Mouse (Mus musculus): ENCODE results near the gene Gnas. TPM values are rescaled to one million over a fixed set of nuclear protein-coding genes. Genes with fewer than 3 reads are reported as not detected.

Gnas gene
- polyA plus RNA-seq, 1 experiment from 2014 or later: 1,406 TPM

GRCm38 (mm10) chr2:174331282-174332030 lies 47.3 kb downstream of the Gnas start:
- DNase-seq (ENCODE audit: low spot score) (no peak), ATAC-seq (ENCODE audit: insufficient number of reproducible peaks, low FRiP score, low TSS enrichment, low read depth) (no peak)
- Histone ChIP-seq H3K4me1 (ENCODE audit: control insufficient read depth, insufficient read depth, low read length) (peaks cover 11% of the 10 kb centered on the region), H3K9me3 (ENCODE audit: control insufficient read depth, low read length) (no peaks in the 10 kb centered on the region), H3K4me2 (ENCODE audit: low read depth, severe bottlenecking) (peak overlapping the region; percentile 60), H3K9ac (ENCODE audit: low read length) (peak overlapping the region; percentile 100), H3K27me3 (ENCODE audit: control insufficient read depth, insufficient read depth, low read length) (no peaks in the 10 kb centered on the region), H3K36me3 (ENCODE audit: control insufficient read depth, insufficient read depth, low read length) (no peaks in the 10 kb centered on the region), H3K4me3 (ENCODE audit: low read depth, low read length) (peak overlapping the region; percentile 73), H3K27ac (replicated peaks; ENCODE audit: low read depth, low read length) (peak overlapping the region; percentile 100)
- WGBS: 29% methylated on average over 12 of the region's 12 CpGs

GRCm38 (mm10) chr2:174333239-174333890 lies 49.2 kb downstream of the Gnas start:
- WGBS: 68% methylated on average over 7 of the region's 7 CpGs
- H3K4me2 ChIP-seq (ENCODE audit: low read depth, severe bottlenecking): no peak overlapping the region; the same call in 1 of the 2 replicates

GRCm38 (mm10) chr2:174334415-174334814 lies 50.3 kb downstream of the Gnas start:
- no peak overlapping the region for H3K4me3 ChIP-seq (ENCODE audit: low read depth, low read length)
- H3K4me2 ChIP-seq (ENCODE audit: low read depth, severe bottlenecking): no peak overlapping the region
- 81% methylated on average over 10 of the region's 10 CpGs for WGBS
- no peaks in the 10 kb centered on the region for H3K9me3 ChIP-seq (ENCODE audit: control insufficient read depth, low read length)
- H3K36me3 ChIP-seq (ENCODE audit: control insufficient read depth, insufficient read depth, low read length): no peaks in the 10 kb centered on the region
- H3K9ac ChIP-seq (ENCODE audit: low read length): no peak overlapping the region
- DNase-seq (ENCODE audit: low spot score) (no peak), ATAC-seq (ENCODE audit: insufficient number of reproducible peaks, low FRiP score, low TSS enrichment, low read depth) (no peak)
- H3K4me1 ChIP-seq (ENCODE audit: control insufficient read depth, insufficient read depth, low read length): peaks cover 12% of the 10 kb centered on the region
- no peaks in the 10 kb centered on the region for H3K27me3 ChIP-seq (ENCODE audit: control insufficient read depth, insufficient read depth, low read length)
- no peak overlapping the region for H3K27ac ChIP-seq (replicated peaks; ENCODE audit: low read depth, low read length)

More at GRCm38 (mm10) chr2:174333239-174333890, 49.2 kb downstream of the Gnas start:
- no peak for DNase-seq (ENCODE audit: low spot score)
- ATAC-seq (ENCODE audit: insufficient number of reproducible peaks, low FRiP score, low TSS enrichment, low read depth): no peak
- no peaks in the 10 kb centered on the region for H3K9me3 ChIP-seq (ENCODE audit: control insufficient read depth, low read length)
- H3K4me3 ChIP-seq (ENCODE audit: low read depth, low read length): no peak overlapping the region
- H3K4me1 ChIP-seq (ENCODE audit: control insufficient read depth, insufficient read depth, low read length): peaks cover 14% of the 10 kb centered on the region
- no peaks in the 10 kb centered on the region for H3K36me3 ChIP-seq (ENCODE audit: control insufficient read depth, insufficient read depth, low read length)
- no peak overlapping the region for H3K9ac ChIP-seq (ENCODE audit: low read length)
- no peak overlapping the region for H3K27ac ChIP-seq (replicated peaks; ENCODE audit: low read depth, low read length)
- H3K27me3 ChIP-seq (ENCODE audit: control insufficient read depth, insufficient read depth, low read length): no peaks in the 10 kb centered on the region

DNA sequence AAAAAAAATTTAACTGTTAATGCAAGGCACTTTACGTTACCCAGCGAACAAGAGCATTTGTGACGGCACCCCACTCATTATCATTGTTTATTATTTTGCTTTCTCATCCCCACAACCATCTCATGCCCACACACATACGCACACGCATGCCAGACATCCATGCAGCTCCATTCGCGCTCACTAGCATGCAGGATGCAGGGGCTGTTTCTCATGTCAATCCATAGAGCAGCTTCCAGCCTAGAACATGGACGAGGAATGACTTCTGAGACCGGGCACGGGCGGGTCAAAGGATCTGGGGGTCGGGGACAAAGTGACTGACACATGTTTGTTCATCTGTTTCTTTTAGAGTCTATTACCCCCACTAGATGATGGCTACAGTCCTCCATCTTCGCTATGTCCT lies 53.2 kb downstream of the Gnas start:
- H3K9ac ChIP-seq (ENCODE audit: low read length): no peak overlapping the region
- no peak for DNase-seq (ENCODE audit: low spot score)
- H3K4me3 ChIP-seq (ENCODE audit: low read depth, low read length): no peak overlapping the region
- H3K27ac ChIP-seq (replicated peaks; ENCODE audit: low read depth, low read length): no peak overlapping the region
- peaks cover 12% of the 10 kb centered on the region for H3K4me1 ChIP-seq (ENCODE audit: control insufficient read depth, insufficient read depth, low read length)
- 93% methylated on average over 13 of the region's 13 CpGs for WGBS
- H3K9me3 ChIP-seq (ENCODE audit: control insufficient read depth, low read length): no peaks in the 10 kb centered on the region
- H3K36me3 ChIP-seq (ENCODE audit: control insufficient read depth, insufficient read depth, low read length): peaks cover 2% of the 10 kb centered on the region; the same call in 1 of the 2 replicates
- no peaks in the 10 kb centered on the region for H3K27me3 ChIP-seq (ENCODE audit: control insufficient read depth, insufficient read depth, low read length)
- H3K4me2 ChIP-seq (ENCODE audit: low read depth, severe bottlenecking): no peak overlapping the region
- ATAC-seq (ENCODE audit: insufficient number of reproducible peaks, low FRiP score, low TSS enrichment, low read depth): no peak

DNA sequence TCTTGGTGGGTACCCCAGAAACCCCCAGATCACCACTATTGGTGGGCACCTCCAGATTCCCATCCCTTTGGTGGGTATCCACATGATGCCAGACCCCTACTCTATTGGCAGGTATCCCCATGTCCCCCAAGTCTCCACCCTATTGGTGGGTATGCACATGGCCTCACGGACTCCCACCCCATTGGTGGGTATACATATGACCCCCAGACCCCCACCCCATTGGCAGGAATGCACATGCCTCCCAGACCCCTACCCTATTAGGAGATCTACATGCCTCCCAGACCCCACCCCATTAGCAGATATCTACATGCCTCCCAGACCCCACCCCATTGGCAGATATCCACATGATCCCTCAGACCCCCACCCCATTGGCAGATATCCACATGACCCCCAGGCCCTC lies 55.6 kb downstream of the Gnas start:
- peaks cover 4% of the 10 kb centered on the region for H3K36me3 ChIP-seq (ENCODE audit: control insufficient read depth, insufficient read depth, low read length)
- no peaks in the 10 kb centered on the region for H3K9me3 ChIP-seq (ENCODE audit: control insufficient read depth, low read length)
- no peak overlapping the region for H3K9ac ChIP-seq (ENCODE audit: low read length)
- H3K27me3 ChIP-seq (ENCODE audit: control insufficient read depth, insufficient read depth, low read length): no peaks in the 10 kb centered on the region
- H3K4me3 ChIP-seq (ENCODE audit: low read depth, low read length): no peak overlapping the region
- WGBS: 100% methylated on average over 1 of the region's 1 CpGs
- H3K27ac ChIP-seq (replicated peaks; ENCODE audit: low read depth, low read length): no peak overlapping the region
- peaks cover 16% of the 10 kb centered on the region for H3K4me1 ChIP-seq (ENCODE audit: control insufficient read depth, insufficient read depth, low read length)
- ATAC-seq (ENCODE audit: insufficient number of reproducible peaks, low FRiP score, low TSS enrichment, low read depth) (0 out of 2 replicates have a peak, but pooled peaks have one; percentile 7), DNase-seq (ENCODE audit: low spot score) (no peak)
- H3K4me2 ChIP-seq (ENCODE audit: low read depth, severe bottlenecking): no peak overlapping the region

GRCm38 (mm10) chr2:174340229-174340892 lies 56.2 kb downstream of the Gnas start:
- WGBS: 90% methylated on average over 3 of the region's 3 CpGs
- H3K27me3 ChIP-seq (ENCODE audit: control insufficient read depth, insufficient read depth, low read length): no peaks in the 10 kb centered on the region
- H3K4me1 ChIP-seq (ENCODE audit: control insufficient read depth, insufficient read depth, low read length): peaks cover 15% of the 10 kb centered on the region
- no peaks in the 10 kb centered on the region for H3K9me3 ChIP-seq (ENCODE audit: control insufficient read depth, low read length)
- H3K36me3 ChIP-seq (ENCODE audit: control insufficient read depth, insufficient read depth, low read length): peaks cover 11% of the 10 kb centered on the region
- no peak overlapping the region for H3K4me3 ChIP-seq (ENCODE audit: low read depth, low read length)
- H3K4me2 ChIP-seq (ENCODE audit: low read depth, severe bottlenecking): no peak overlapping the region
- H3K9ac ChIP-seq (ENCODE audit: low read length): no peak overlapping the region
- DNase-seq (ENCODE audit: low spot score) (no peak), ATAC-seq (ENCODE audit: insufficient number of reproducible peaks, low FRiP score, low TSS enrichment, low read depth) (no peak)
- H3K27ac ChIP-seq (replicated peaks; ENCODE audit: low read depth, low read length): no peak overlapping the region

- H3K9ac ChIP-seq (ENCODE audit: low read length): no peak overlapping the region
- WGBS: 86% methylated on average over 4 of the region's 4 CpGs
- H3K36me3 ChIP-seq (ENCODE audit: control insufficient read depth, insufficient read depth, low read length): peaks cover 17% of the 10 kb centered on the region
- DNase-seq (ENCODE audit: low spot score): no peak
- no peaks in the 10 kb centered on the region for H3K27me3 ChIP-seq (ENCODE audit: control insufficient read depth, insufficient read depth, low read length)
- no peaks in the 10 kb centered on the region for H3K9me3 ChIP-seq (ENCODE audit: control insufficient read depth, low read length)
- peaks cover 15% of the 10 kb centered on the region for H3K4me1 ChIP-seq (ENCODE audit: control insufficient read depth, insufficient read depth, low read length)
- ATAC-seq (ENCODE audit: insufficient number of reproducible peaks, low FRiP score, low TSS enrichment, low read depth): no peak
- H3K27ac ChIP-seq (replicated peaks; ENCODE audit: low read depth, low read length): no peak overlapping the region
- H3K4me2 ChIP-seq (ENCODE audit: low read depth, severe bottlenecking): no peak overlapping the region
- H3K4me3 ChIP-seq (ENCODE audit: low read depth, low read length): no peak overlapping the region
Observed at GRCm38 (mm10) chr2:174340893-174341580, 56.9 kb downstream of the Gnas start.

DNA sequence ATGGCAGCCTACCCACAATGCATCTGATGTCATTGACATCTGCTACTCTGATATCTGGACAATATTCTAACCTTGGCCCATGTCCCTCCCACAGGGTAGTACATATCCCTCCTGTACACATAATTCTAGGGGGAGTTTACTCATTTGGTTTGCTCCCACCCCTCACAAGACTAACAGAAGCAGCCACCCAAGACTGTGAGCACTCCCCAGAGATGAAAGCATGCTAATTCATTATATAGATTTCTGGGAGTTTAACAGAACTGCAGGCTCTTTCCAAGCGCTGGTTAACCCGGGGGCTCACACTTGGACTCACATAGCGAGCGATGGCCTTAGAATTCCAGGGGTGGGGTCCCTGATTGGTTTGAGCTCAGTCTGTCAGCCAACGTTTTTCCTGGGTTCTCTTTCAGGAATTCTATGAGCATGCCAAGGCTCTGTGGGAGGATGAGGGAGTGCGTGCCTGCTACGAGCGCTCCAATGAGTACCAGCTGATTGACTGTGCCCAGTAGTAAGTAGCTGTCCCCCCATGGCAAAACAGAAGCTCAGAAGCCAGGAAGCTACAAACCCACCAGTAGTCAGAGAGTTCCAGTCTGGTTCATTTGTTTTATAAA lies 58.8 kb downstream of the Gnas start:
- Histone ChIP-seq H3K27ac (replicated peaks; ENCODE audit: low read depth, low read length) (peak overlapping the region; percentile 42; the same call in 1 of the 2 replicates), H3K4me2 (ENCODE audit: low read depth, severe bottlenecking) (no peak overlapping the region)

More for the DNA sequence above, 58.8 kb downstream of the Gnas start:
- peaks cover 25% of the 10 kb centered on the region for H3K36me3 ChIP-seq (ENCODE audit: control insufficient read depth, insufficient read depth, low read length)
- WGBS: 74% methylated on average over 8 of the region's 8 CpGs
- H3K27me3 ChIP-seq (ENCODE audit: control insufficient read depth, insufficient read depth, low read length): no peaks in the 10 kb centered on the region
- H3K4me1 ChIP-seq (ENCODE audit: control insufficient read depth, insufficient read depth, low read length): peaks cover 14% of the 10 kb centered on the region
- no peaks in the 10 kb centered on the region for H3K9me3 ChIP-seq (ENCODE audit: control insufficient read depth, low read length)
- H3K9ac ChIP-seq (ENCODE audit: low read length): no peak overlapping the region
- no peak overlapping the region for H3K4me3 ChIP-seq (ENCODE audit: low read depth, low read length)
- no peak for DNase-seq (ENCODE audit: low spot score)
- no peak for ATAC-seq (ENCODE audit: insufficient number of reproducible peaks, low FRiP score, low TSS enrichment, low read depth)
